Mouse (Mus musculus): ENCODE measurements around the gene Ypel3. TPM values are rescaled to one million over a fixed set of nuclear protein-coding genes. Genes with fewer than 3 reads are reported as not detected.

Gene Ypel3
- polyA plus RNA-seq, 1 experiment from 2014 or later = 218 TPM

- H3K4me2 ChIP-seq (ENCODE audit: low read length) = no peak overlapping the region
- ATAC-seq (ENCODE audit: low FRiP score, low TSS enrichment) = no peak
- no peaks in the 10 kb centered on the region for H3K9me3 ChIP-seq (ENCODE audit: control insufficient read depth, low read length)
- H3K27me3 ChIP-seq (ENCODE audit: control insufficient read depth, insufficient read depth, low read length) = no peaks in the 10 kb centered on the region
- no peak overlapping the region for H3K9ac ChIP-seq (replicated peaks; ENCODE audit: low read length)
- H3K27ac ChIP-seq (replicated peaks; ENCODE audit: low read depth, low read length) = no peak overlapping the region
- DNase-seq = no peak
- H3K4me3 ChIP-seq (replicated peaks; ENCODE audit: low read depth, low read length) = no peak overlapping the region
- H3K36me3 ChIP-seq (ENCODE audit: control insufficient read depth, insufficient read depth, low read length) = peaks cover 47% of the 10 kb centered on the region
- peaks cover 22% of the 10 kb centered on the region for H3K4me1 ChIP-seq (ENCODE audit: control insufficient read depth, insufficient read depth, low read length)
- WGBS = 88% methylated on average over 13 of the region's 13 CpGs
These were observed 5.9 kb downstream of the Ypel3 start for GRCm38 (mm10) chr7:126782693-126783092.

- peaks cover 15% of the 10 kb centered on the region for H3K4me1 ChIP-seq (ENCODE audit: control insufficient read depth, insufficient read depth, low read length)
- H3K4me2 ChIP-seq (ENCODE audit: low read length) = no peak overlapping the region
- H3K36me3 ChIP-seq (ENCODE audit: control insufficient read depth, insufficient read depth, low read length) = peaks cover 57% of the 10 kb centered on the region
- 91% methylated on average over 7 of the region's 7 CpGs for WGBS
- no peaks in the 10 kb centered on the region for H3K27me3 ChIP-seq (ENCODE audit: control insufficient read depth, insufficient read depth, low read length)
- no peak for ATAC-seq (ENCODE audit: low FRiP score, low TSS enrichment)
- H3K4me3 ChIP-seq (replicated peaks; ENCODE audit: low read depth, low read length) = no peak overlapping the region
- no peak for DNase-seq
- H3K9ac ChIP-seq (replicated peaks; ENCODE audit: low read length) = no peak overlapping the region
- H3K9me3 ChIP-seq (ENCODE audit: control insufficient read depth, low read length) = no peaks in the 10 kb centered on the region
- no peak overlapping the region for H3K27ac ChIP-seq (replicated peaks; ENCODE audit: low read depth, low read length)
These were observed 7.7 kb downstream of the Ypel3 start for GRCm38 (mm10) chr7:126784469-126784868.

GRCm38 (mm10) chr7:126785056-126785455, 8.3 kb downstream of the Ypel3 start:
- H3K36me3 ChIP-seq (ENCODE audit: control insufficient read depth, insufficient read depth, low read length) = peaks cover 63% of the 10 kb centered on the region
- H3K4me3 ChIP-seq (replicated peaks; ENCODE audit: low read depth, low read length) = no peak overlapping the region
- 93% methylated on average over 4 of the region's 4 CpGs for whole genome bisulfite sequencing
- H3K4me2 ChIP-seq (ENCODE audit: low read length) = no peak overlapping the region
- no peak overlapping the region for H3K9ac ChIP-seq (replicated peaks; ENCODE audit: low read length)
- H3K4me1 ChIP-seq (ENCODE audit: control insufficient read depth, insufficient read depth, low read length) = peaks cover 9% of the 10 kb centered on the region
- ATAC-seq (ENCODE audit: low FRiP score, low TSS enrichment) = no peak
- no peaks in the 10 kb centered on the region for H3K9me3 ChIP-seq (ENCODE audit: control insufficient read depth, low read length)
- no peak overlapping the region for H3K27ac ChIP-seq (replicated peaks; ENCODE audit: low read depth, low read length)
- DNase-seq = no peak
- H3K27me3 ChIP-seq (ENCODE audit: control insufficient read depth, insufficient read depth, low read length) = no peaks in the 10 kb centered on the region

- 93% methylated on average over 14 of the region's 14 CpGs for WGBS
- DNase-seq (no peak), ATAC-seq (ENCODE audit: low FRiP score, low TSS enrichment) (no peak)
- Histone ChIP-seq H3K27ac (replicated peaks; ENCODE audit: low read depth, low read length) (no peak overlapping the region), H3K9ac (replicated peaks; ENCODE audit: low read length) (no peak overlapping the region), H3K36me3 (ENCODE audit: control insufficient read depth, insufficient read depth, low read length) (peaks cover 65% of the 10 kb centered on the region), H3K9me3 (ENCODE audit: control insufficient read depth, low read length) (no peaks in the 10 kb centered on the region), H3K4me1 (ENCODE audit: control insufficient read depth, insufficient read depth, low read length) (peaks cover 7% of the 10 kb centered on the region), H3K4me3 (replicated peaks; ENCODE audit: low read depth, low read length) (no peak overlapping the region), H3K27me3 (ENCODE audit: control insufficient read depth, insufficient read depth, low read length) (no peaks in the 10 kb centered on the region), H3K4me2 (ENCODE audit: low read length) (no peak overlapping the region)
These were observed 9.4 kb downstream of the Ypel3 start for GRCm38 (mm10) chr7:126786142-126786541.

- H3K4me2 ChIP-seq (ENCODE audit: low read length) = no peak overlapping the region
- DNase-seq (no peak), ATAC-seq (ENCODE audit: low FRiP score, low TSS enrichment) (no peak)
- H3K9me3 ChIP-seq (ENCODE audit: control insufficient read depth, low read length) = no peaks in the 10 kb centered on the region
- no peak overlapping the region for H3K4me3 ChIP-seq (replicated peaks; ENCODE audit: low read depth, low read length)
- peaks cover 14% of the 10 kb centered on the region for H3K4me1 ChIP-seq (ENCODE audit: control insufficient read depth, insufficient read depth, low read length)
- no peaks in the 10 kb centered on the region for H3K27me3 ChIP-seq (ENCODE audit: control insufficient read depth, insufficient read depth, low read length)
- H3K36me3 ChIP-seq (ENCODE audit: control insufficient read depth, insufficient read depth, low read length) = peaks cover 65% of the 10 kb centered on the region
- WGBS = 94% methylated on average over 4 of the region's 4 CpGs
- H3K9ac ChIP-seq (replicated peaks; ENCODE audit: low read length) = no peak overlapping the region
- no peak overlapping the region for H3K27ac ChIP-seq (replicated peaks; ENCODE audit: low read depth, low read length)
These were observed 12.4 kb downstream of the Ypel3 start for GRCm38 (mm10) chr7:126789141-126789540.

GRCm38 (mm10) chr7:126791851-126792720, 15.3 kb downstream of the Ypel3 start, which contains the start of gene Ppp4c:
Gene Ppp4c, minus strand, starts transcription at chr7:126792496.
- Histone ChIP-seq H3K4me1 (ENCODE audit: control insufficient read depth, insufficient read depth, low read length) (peaks cover 17% of the 10 kb centered on the region), H3K27ac (replicated peaks; ENCODE audit: low read depth, low read length) (peak within 1 kb of the TSS; percentile 92), H3K27me3 (ENCODE audit: control insufficient read depth, insufficient read depth, low read length) (no peaks in the 10 kb centered on the region), H3K9me3 (ENCODE audit: control insufficient read depth, low read length) (no peaks in the 10 kb centered on the region), H3K4me2 (ENCODE audit: low read length) (peak within 1 kb of the TSS; percentile 70), H3K36me3 (ENCODE audit: control insufficient read depth, insufficient read depth, low read length) (peaks cover 63% of the 10 kb centered on the region), H3K9ac (replicated peaks; ENCODE audit: low read length) (peak within 1 kb of the TSS; percentile 83), H3K4me3 (replicated peaks; ENCODE audit: low read depth, low read length) (peak within 1 kb of the TSS; percentile 97)
- DNase-seq = peak; percentile 100
- WGBS = under 1% methylated on average over 80 of the region's 83 CpGs
- ATAC-seq (ENCODE audit: low FRiP score, low TSS enrichment) = peak; percentile 93

GRCm38 (mm10) chr7:126792721-126793443, 16.1 kb downstream of the Ypel3 start:
- no peak for DNase-seq
- H3K4me2 ChIP-seq (ENCODE audit: low read length) = peak overlapping the region; percentile 70
- WGBS = 25% methylated on average over 11 of the region's 11 CpGs
- H3K4me1 ChIP-seq (ENCODE audit: control insufficient read depth, insufficient read depth, low read length) = peaks cover 25% of the 10 kb centered on the region
- no peaks in the 10 kb centered on the region for H3K27me3 ChIP-seq (ENCODE audit: control insufficient read depth, insufficient read depth, low read length)
- peak overlapping the region; percentile 92 for H3K27ac ChIP-seq (replicated peaks; ENCODE audit: low read depth, low read length)
- no peak for ATAC-seq (ENCODE audit: low FRiP score, low TSS enrichment)
- peaks cover 56% of the 10 kb centered on the region for H3K36me3 ChIP-seq (ENCODE audit: control insufficient read depth, insufficient read depth, low read length)
- peak overlapping the region; percentile 83; the same call in 1 of the 2 replicates for H3K9ac ChIP-seq (replicated peaks; ENCODE audit: low read length)
- no peaks in the 10 kb centered on the region for H3K9me3 ChIP-seq (ENCODE audit: control insufficient read depth, low read length)
- peak overlapping the region; percentile 97 for H3K4me3 ChIP-seq (replicated peaks; ENCODE audit: low read depth, low read length)

- no peak overlapping the region for H3K9ac ChIP-seq (replicated peaks; ENCODE audit: low read length)
- no peaks in the 10 kb centered on the region for H3K27me3 ChIP-seq (ENCODE audit: control insufficient read depth, insufficient read depth, low read length)
- H3K27ac ChIP-seq (replicated peaks; ENCODE audit: low read depth, low read length) = no peak overlapping the region
- peaks cover 48% of the 10 kb centered on the region for H3K36me3 ChIP-seq (ENCODE audit: control insufficient read depth, insufficient read depth, low read length)
- DNase-seq (no peak), ATAC-seq (ENCODE audit: low FRiP score, low TSS enrichment) (no peak)
- 78% methylated on average over 4 of the region's 4 CpGs for WGBS
- H3K4me2 ChIP-seq (ENCODE audit: low read length) = no peak overlapping the region
- H3K4me3 ChIP-seq (replicated peaks; ENCODE audit: low read depth, low read length) = no peak overlapping the region
- H3K4me1 ChIP-seq (ENCODE audit: control insufficient read depth, insufficient read depth, low read length) = peaks cover 31% of the 10 kb centered on the region
- H3K9me3 ChIP-seq (ENCODE audit: control insufficient read depth, low read length) = no peaks in the 10 kb centered on the region
These were observed 16.9 kb downstream of the Ypel3 start for GRCm38 (mm10) chr7:126793456-126794270.

Data from midbrain, embryonic 14.5 days (tissue).